ENCODE assay signal across 24 mouse cellular contexts in genomic region chr17:63240021-63240730, GRCm38 (mm10).
DNase-seq lines count a peak whose midpoint lies in the region; ATAC-seq lines count a peak whose summit lies in the region.
"Had no signal": no experiment of that assay in that cellular context is flagged by ENCODE, and none has a peak within 500 bp of the region (broad histone marks: within the 10 kb centered on the region; RNA-seq: fewer than 3 reads in every experiment).

No protein-coding gene starts in this region.

- no peak overlapping the region for H3K4me3 ChIP-seq in intestine, embryonic 14.5 days (ENCODE audit: low read depth, low read length)
- no peak overlapping the region for H3K4me3 ChIP-seq in intestine, embryonic 15.5 days (replicated peaks)
- H3K4me3 ChIP-seq in brown adipose tissue, adult 24 weeks (ENCODE audit: insufficient read depth, low read depth, low read length), result no peak overlapping the region
- H3K4me3 ChIP-seq: embryonic facial prominence, embryonic 13.5 days; forebrain, embryonic 13.5 days; hindbrain, embryonic 10.5 days; layer of hippocampus, adult 2 months; limb, embryonic 15.5 days; midbrain, embryonic 12.5 days had no signal

- H3K27me3 ChIP-seq in intestine, embryonic 14.5 days (replicated peaks; ENCODE audit: control insufficient read depth, insufficient read depth, low read length), result no peaks in the 10 kb centered on the region
- no peaks in the 10 kb centered on the region for H3K27me3 ChIP-seq in intestine, embryonic 15.5 days (replicated peaks)
- H3K27me3 ChIP-seq: embryonic facial prominence, embryonic 13.5 days; forebrain, embryonic 13.5 days; limb, embryonic 15.5 days; midbrain, embryonic 12.5 days had no signal

- WGBS in intestine, embryonic 14.5 days, result 67% methylated on average over 9 of the region's 9 CpGs
- WGBS in intestine, embryonic 15.5 days, result 70% methylated on average over 9 of the region's 9 CpGs

- no peak overlapping the region for H3K4me2 ChIP-seq in intestine, embryonic 14.5 days (ENCODE audit: low read length)
- H3K4me2 ChIP-seq in intestine, embryonic 15.5 days (replicated peaks), result no peak overlapping the region
- H3K4me2 ChIP-seq: embryonic facial prominence, embryonic 13.5 days; forebrain, embryonic 13.5 days; limb, embryonic 15.5 days; midbrain, embryonic 12.5 days had no signal

- H3K9me3 ChIP-seq in intestine, embryonic 14.5 days (ENCODE audit: control insufficient read depth, low read length), result no peaks in the 10 kb centered on the region
- no peaks in the 10 kb centered on the region for H3K9me3 ChIP-seq in intestine, embryonic 15.5 days
- H3K9me3 ChIP-seq: embryonic facial prominence, embryonic 13.5 days; forebrain, embryonic 13.5 days; hindbrain, embryonic 10.5 days; limb, embryonic 15.5 days; midbrain, embryonic 12.5 days had no signal

- no peak overlapping the region for H3K27ac ChIP-seq in intestine, embryonic 14.5 days (ENCODE audit: low read depth)
- no peak overlapping the region for H3K27ac ChIP-seq in intestine, embryonic 15.5 days
- peak overlapping the region; percentile 33; the same call in 1 of the 2 replicates for H3K27ac ChIP-seq in brown adipose tissue, adult 24 weeks (replicated peaks; ENCODE audit: low read depth, low read length)
- H3K27ac ChIP-seq: embryonic facial prominence, embryonic 13.5 days; forebrain, embryonic 13.5 days; hindbrain, embryonic 10.5 days; layer of hippocampus, adult 2 months; limb, embryonic 15.5 days; midbrain, embryonic 12.5 days; stomach, postnatal 0 days had no signal

- intact Hi-C loops in heart, postnatal 10 days (cut with DNase I), result no loop called here

- H3K9ac ChIP-seq in intestine, embryonic 14.5 days (ENCODE audit: low read length), result no peak overlapping the region
- no peak overlapping the region for H3K9ac ChIP-seq in intestine, embryonic 15.5 days
- H3K9ac ChIP-seq: embryonic facial prominence, embryonic 13.5 days; forebrain, embryonic 13.5 days; limb, embryonic 15.5 days; midbrain, embryonic 12.5 days had no signal

- no peaks in the 10 kb centered on the region for H3K36me3 ChIP-seq in intestine, embryonic 14.5 days (ENCODE audit: control insufficient read depth, insufficient read depth, low read length)
- H3K36me3 ChIP-seq in intestine, embryonic 15.5 days, result no peaks in the 10 kb centered on the region
- H3K36me3 ChIP-seq: embryonic facial prominence, embryonic 13.5 days; hindbrain, embryonic 10.5 days; limb, embryonic 15.5 days; midbrain, embryonic 12.5 days had no signal

- peak; percentile 2 for DNase-seq in heart, adult 8-10 months (ENCODE audit: low spot score)
- no peak for DNase-seq in heart, postnatal 10 days
- peak; percentile 40 for DNase-seq in intestine, embryonic 14.5 days (ENCODE audit: low spot score)
- DNase-seq in Muller cell, postnatal 12 days (ENCODE audit: inconsistent ontology term), result peak; percentile 44
- no peak for DNase-seq in frontal cortex, postnatal 10 days (ENCODE audit: low spot score in 2 of 2)
- DNase-seq: adrenal gland, adult 8-10 months; cerebellum, adult 18-20 months; cerebellum, postnatal 25 days; kidney, postnatal 25 days; layer of hippocampus, postnatal 36 days; lung, postnatal 10 days; right cerebral cortex, postnatal 14 days; thymus, adult 2 months had no signal

- no peak for ATAC-seq in intestine, embryonic 14.5 days (replicated peaks; ENCODE audit: low FRiP score, low TSS enrichment, low read depth)
- ATAC-seq in intestine, embryonic 15.5 days, result no peak
- ATAC-seq: forebrain, embryonic 13.5 days; hindbrain, embryonic 16.5 days; intestine, postnatal 0 days had no signal

- 0 out of 2 replicates have a peak, but pooled peaks cover 4% of the 10 kb centered on the region for H3K4me1 ChIP-seq in intestine, embryonic 14.5 days (replicated peaks; ENCODE audit: control insufficient read depth, insufficient read depth, low read length)
- H3K4me1 ChIP-seq in intestine, embryonic 15.5 days (replicated peaks), result no peaks in the 10 kb centered on the region
- peaks cover 6% of the 10 kb centered on the region; the same call in 1 of the 2 replicates for H3K4me1 ChIP-seq in brown adipose tissue, adult 24 weeks (ENCODE audit: control insufficient read depth, insufficient read depth, insufficient read length, low read length)
- H3K4me1 ChIP-seq: forebrain, embryonic 13.5 days; midbrain, embryonic 12.5 days had no signal

Comparison
In these comparisons a context has a peak if more than half of its experiments do, and no peak if none do; other contexts are left out.
1. DNase-seq: peak in heart, adult 8-10 months (single experiment), intestine, embryonic 14.5 days (single experiment) and Muller cell, postnatal 12 days (single experiment); none in heart, postnatal 10 days (0 of 2) and frontal cortex, postnatal 10 days (0 of 2).